Mouse (Mus musculus) midbrain, embryonic 13.5 days (tissue): ENCODE results near the gene Gm4924. TPM values are rescaled to one million over a fixed set of nuclear protein-coding genes. Genes with fewer than 3 reads are reported as not detected.

Experiments used
- ATAC-seq: fragments of 200-750 bp; cut with Nextera tagmentation; 2 replicates; pipeline ENCODE4 v1.8.0; 2017; ENCODE audit warnings: mild to moderate bottlenecking, moderate TSS enrichment, moderate library complexity
- H3K27ac ChIP-seq: fragments of 300-500 bp; sonication (generic); 2 replicates; pipeline ENCODE4 v1.5.1; 2015; ENCODE audit warnings: inconsistent platforms, mild to moderate bottlenecking, moderate library complexity
- H3K27me3 ChIP-seq: fragments of 300-500 bp; sonication (generic); 2 replicates; pipeline ENCODE4 v1.6.1; 2015; ENCODE audit warnings: mild to moderate bottlenecking, inconsistent platforms
- H3K36me3 ChIP-seq: fragments of 300-500 bp; sonication (generic); 2 replicates; pipeline ENCODE4 v1.6.1; 2015; ENCODE audit warnings: mild to moderate bottlenecking, inconsistent platforms
- H3K4me1 ChIP-seq: fragments of 300-500 bp; sonication (generic); replicated peaks from 2 replicates; pipeline ENCODE4 v1.6.1; 2015; ENCODE audit warnings: inconsistent platforms
- H3K4me2 ChIP-seq: fragments of 300-500 bp; sonication (generic); replicated peaks from 2 replicates; pipeline ENCODE4 v1.6.1; 2015; ENCODE audit warnings: moderate library complexity, mild to moderate bottlenecking, inconsistent platforms
- H3K4me3 ChIP-seq: fragments of 300-500 bp; sonication (generic); replicated peaks from 2 replicates; pipeline ENCODE4 v1.5.1; 2015; ENCODE audit warnings: mild to moderate bottlenecking, inconsistent platforms
- H3K9ac ChIP-seq: fragments of 300-500 bp; sonication (generic); replicated peaks from 2 replicates; pipeline ENCODE4 v1.6.1; 2015; ENCODE audit warnings: mild to moderate bottlenecking, inconsistent platforms
- H3K9me3 ChIP-seq: fragments of 300-500 bp; sonication (generic); 2 replicates; pipeline ENCODE4 v1.6.1; 2016; ENCODE audit warnings: mild to moderate bottlenecking, inconsistent platforms
- WGBS: fragments of 180-500 bp; shearing (Covaris S2); methylation state at CpG from one replicate; pipeline ENCODE4 v1.1.7; 2015; 5-methylcytosine and 5-hydroxymethylcytosine counted together
- polyA plus RNA-seq: library from polyadenylated mRNA; unstranded; fragments of >200 nt; fragmentation: Nextera tagmentation; extraction: Ambion mirVana; gene quantifications from 2 replicates; pipeline ENCODE4 v1.2.1, GENCODE M21; 2015

The Gm4924 gene
- 20.2 and 20.3 TPM in 2 replicates for polyA plus RNA-seq

DNA sequence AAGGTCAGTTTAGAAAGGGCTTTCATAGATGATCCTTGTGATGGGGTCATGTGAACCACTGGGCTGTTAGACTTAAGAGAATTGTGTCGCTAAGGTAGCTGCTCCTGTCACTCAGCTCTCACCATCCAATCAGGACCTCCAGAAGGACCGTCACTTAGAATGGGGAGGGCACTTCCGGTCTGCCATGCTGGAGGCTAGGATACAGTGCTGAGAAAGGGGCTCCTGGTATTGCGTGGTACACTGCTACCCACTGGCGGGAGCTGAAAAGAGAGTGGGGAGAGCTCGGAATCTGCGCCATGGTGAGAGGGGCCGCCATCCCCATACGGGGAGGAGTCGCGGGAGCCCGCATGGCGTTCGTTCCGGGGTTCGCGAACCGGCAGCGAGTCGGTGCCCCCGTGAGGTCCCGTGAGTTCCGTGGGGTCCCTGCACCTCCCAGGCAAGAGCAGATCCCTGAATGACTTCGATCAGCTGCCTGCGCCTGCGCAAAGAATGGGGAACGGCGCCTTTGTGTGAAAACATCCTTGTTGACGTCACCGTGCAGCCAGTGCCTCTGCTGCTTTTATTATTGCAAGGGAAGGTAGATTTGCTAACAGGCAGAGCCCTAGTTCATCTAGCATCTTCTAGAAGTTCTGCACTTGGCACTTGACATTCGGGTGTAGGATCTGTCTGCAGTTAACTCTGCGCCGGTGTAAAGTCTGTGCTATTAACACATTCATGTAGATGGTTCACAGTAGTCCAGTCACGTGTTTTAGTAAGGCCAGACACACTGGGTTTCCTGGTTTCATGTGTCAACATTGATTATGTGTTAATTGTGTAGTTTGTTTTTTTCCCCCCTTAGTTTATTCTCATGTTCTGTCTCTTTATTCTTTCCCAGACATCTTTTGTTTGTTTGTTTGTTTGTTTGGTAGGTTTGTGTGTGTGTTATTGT lies at the start of gene Gm4924:
Gene Gm4924, plus strand, starts transcription at position 173 of the 928 bp plus-strand sequence.
- peak within 1 kb of the TSS; percentile 81 for H3K9ac ChIP-seq
- 0 out of 2 replicates have a peak, but pooled peaks cover 4% of the 10 kb centered on the region for H3K27me3 ChIP-seq
- H3K27ac ChIP-seq, result peak within 1 kb of the TSS; percentile 98
- H3K4me1 ChIP-seq, result no peaks in the 10 kb centered on the region
- WGBS, result 5% methylated on average over 34 of the region's 34 CpGs
- ATAC-seq, result peak; percentile 100
- peak within 1 kb of the TSS; percentile 58 for H3K4me3 ChIP-seq
- peaks cover 18% of the 10 kb centered on the region for H3K36me3 ChIP-seq
- H3K9me3 ChIP-seq, result peaks cover 24% of the 10 kb centered on the region
- peak within 1 kb of the TSS; percentile 53 for H3K4me2 ChIP-seq

DNA sequence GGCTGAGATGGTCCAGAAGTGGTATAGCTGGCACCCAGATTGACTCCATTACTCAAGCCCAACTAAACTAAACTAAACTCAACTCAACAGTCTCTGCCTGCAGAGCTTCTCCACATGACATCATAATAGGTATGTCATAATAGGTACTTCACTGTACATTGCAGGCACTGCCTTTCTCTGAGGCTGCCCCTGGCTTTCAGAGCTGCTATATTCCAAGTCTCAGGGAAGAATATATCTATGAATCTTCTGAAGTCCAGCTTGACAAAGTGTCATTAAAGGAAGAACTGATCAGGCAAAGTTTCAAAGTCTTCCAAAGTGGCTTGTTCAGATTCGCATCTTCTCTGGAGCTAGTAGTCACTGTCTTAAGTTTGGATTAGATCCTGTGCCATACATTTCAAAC lies 37.6 kb upstream of the Gm4924 start, which contains the start of gene 4932415D10Rik:
Gene 4932415D10Rik, minus strand, starts transcription at position 101 of the 400 bp plus-strand sequence.
- H3K9ac ChIP-seq, result no peak within 1 kb of the TSS
- no peak within 1 kb of the TSS for H3K4me2 ChIP-seq
- no peaks in the 10 kb centered on the region for H3K27me3 ChIP-seq
- H3K4me1 ChIP-seq, result no peaks in the 10 kb centered on the region
- H3K9me3 ChIP-seq, result peaks cover 19% of the 10 kb centered on the region; the same call in 1 of the 2 replicates
- no peaks in the 10 kb centered on the region for H3K36me3 ChIP-seq
- ATAC-seq, result no peak
- 88% methylated on average over 1 of the region's 1 CpGs for WGBS
- H3K27ac ChIP-seq, result no peak within 1 kb of the TSS
- no peak within 1 kb of the TSS for H3K4me3 ChIP-seq

- H3K36me3 ChIP-seq, result no peaks in the 10 kb centered on the region
- 60% methylated on average over 3 of the region's 3 CpGs for WGBS
- no peaks in the 10 kb centered on the region for H3K4me1 ChIP-seq
- no peak overlapping the region for H3K9ac ChIP-seq
- no peak overlapping the region for H3K27ac ChIP-seq
- no peaks in the 10 kb centered on the region for H3K27me3 ChIP-seq
- H3K4me2 ChIP-seq, result no peak overlapping the region
- peaks cover 19% of the 10 kb centered on the region; the same call in 1 of the 2 replicates for H3K9me3 ChIP-seq
- ATAC-seq, result no peak
- no peak overlapping the region for H3K4me3 ChIP-seq
These were observed 33.9 kb upstream of the Gm4924 start for GRCm38 (mm10) chr10:82320134-82320533.

GRCm38 (mm10) chr10:82329826-82330225 lies 24.2 kb upstream of the Gm4924 start:
- Histone ChIP-seq H3K4me3 (no peak overlapping the region), H3K36me3 (no peaks in the 10 kb centered on the region), H3K27ac (no peak overlapping the region), H3K9ac (no peak overlapping the region), H3K4me2 (no peak overlapping the region), H3K9me3 (peaks cover 8% of the 10 kb centered on the region; the same call in 1 of the 2 replicates), H3K27me3 (no peaks in the 10 kb centered on the region), H3K4me1 (no peaks in the 10 kb centered on the region)
- 80% methylated on average over 5 of the region's 5 CpGs for WGBS
- no peak for ATAC-seq

DNA sequence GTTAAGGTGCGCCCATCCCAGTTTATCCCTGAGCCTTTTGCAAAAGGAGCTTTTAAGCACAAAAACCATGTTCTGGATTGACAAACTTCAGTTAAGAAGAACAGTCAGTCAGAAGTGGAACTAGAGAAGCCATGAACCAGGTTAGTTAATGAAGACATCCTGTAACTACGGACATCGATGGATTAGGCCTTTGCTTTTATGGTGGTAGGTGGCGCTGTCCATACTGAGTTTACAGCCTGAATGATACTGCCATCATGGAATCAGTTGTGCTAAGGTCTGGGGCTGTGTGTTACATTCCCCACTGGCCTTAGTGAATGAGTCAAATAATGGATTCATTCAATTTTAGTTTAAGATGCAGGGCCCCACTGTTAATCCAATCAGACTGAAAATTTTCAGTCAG lies 1.3 kb downstream of the Gm4924 start:
- H3K4me3 ChIP-seq, result peak overlapping the region; percentile 58; the same call in 1 of the 2 replicates

GRCm38 (mm10) chr10:82361911-82362310 lies 7.9 kb downstream of the Gm4924 start:
- 92% methylated on average over 9 of the region's 9 CpGs for WGBS
- H3K4me1 ChIP-seq, result no peaks in the 10 kb centered on the region
- no peak for ATAC-seq
- no peak overlapping the region for H3K27ac ChIP-seq
- peaks cover 60% of the 10 kb centered on the region for H3K9me3 ChIP-seq
- H3K27me3 ChIP-seq, result no peaks in the 10 kb centered on the region
- no peak overlapping the region for H3K4me2 ChIP-seq
- no peak overlapping the region for H3K4me3 ChIP-seq
- H3K36me3 ChIP-seq, result peaks cover 51% of the 10 kb centered on the region
- H3K9ac ChIP-seq, result no peak overlapping the region

More for the DNA sequence above, 1.3 kb downstream of the Gm4924 start:
- H3K4me2 ChIP-seq, result peak overlapping the region; percentile 53; the same call in 1 of the 2 replicates
- no peak overlapping the region for H3K27ac ChIP-seq
- H3K36me3 ChIP-seq, result peaks cover 23% of the 10 kb centered on the region
- no peak overlapping the region for H3K9ac ChIP-seq
- H3K9me3 ChIP-seq, result peaks cover 30% of the 10 kb centered on the region
- 0 out of 2 replicates have a peak, but pooled peaks cover 4% of the 10 kb centered on the region for H3K27me3 ChIP-seq
- WGBS, result 98% methylated on average over 4 of the region's 4 CpGs
- no peak for ATAC-seq
- H3K4me1 ChIP-seq, result no peaks in the 10 kb centered on the region

DNA sequence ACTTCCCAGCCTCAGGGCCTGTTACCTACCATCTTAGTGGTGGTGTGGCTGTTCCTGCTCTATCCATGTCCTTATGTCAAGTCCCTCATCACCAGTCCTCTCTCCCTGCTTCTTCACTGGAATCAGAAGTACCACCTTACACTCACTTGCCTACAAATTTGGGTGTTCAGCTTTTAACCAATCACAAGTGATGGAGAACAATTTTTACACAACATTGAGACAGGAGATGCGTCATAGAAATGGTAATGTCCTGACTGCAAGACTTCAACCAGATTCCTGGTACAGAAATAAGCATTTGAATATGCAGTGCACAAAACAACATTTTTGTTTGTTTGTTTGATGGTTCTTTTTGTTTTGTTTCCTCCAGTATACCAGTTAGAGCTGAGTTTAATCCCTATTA lies 28.9 kb downstream of the Gm4924 start:
- no peak overlapping the region for H3K9ac ChIP-seq
- 94% methylated on average over 1 of the region's 1 CpGs for WGBS
- H3K4me2 ChIP-seq, result no peak overlapping the region
- no peak overlapping the region for H3K4me3 ChIP-seq
- H3K27ac ChIP-seq, result no peak overlapping the region
- no peaks in the 10 kb centered on the region for H3K4me1 ChIP-seq
- H3K27me3 ChIP-seq, result no peaks in the 10 kb centered on the region
- H3K36me3 ChIP-seq, result peaks cover 28% of the 10 kb centered on the region
- H3K9me3 ChIP-seq, result peaks cover 49% of the 10 kb centered on the region
- no peak for ATAC-seq

- no peak overlapping the region for H3K27ac ChIP-seq
- H3K4me1 ChIP-seq, result no peaks in the 10 kb centered on the region
- 87% methylated on average over 1 of the region's 1 CpGs for WGBS
- no peak overlapping the region for H3K9ac ChIP-seq
- H3K27me3 ChIP-seq, result no peaks in the 10 kb centered on the region
- ATAC-seq, result no peak
- peaks cover 34% of the 10 kb centered on the region for H3K9me3 ChIP-seq
- H3K4me3 ChIP-seq, result no peak overlapping the region
- peaks cover 20% of the 10 kb centered on the region for H3K36me3 ChIP-seq
- H3K4me2 ChIP-seq, result no peak overlapping the region
These were observed 55.5 kb downstream of the Gm4924 start for GRCm38 (mm10) chr10:82409511-82409910.

GRCm38 (mm10) chr10:82423631-82424030 lies 69.6 kb downstream of the Gm4924 start:
- Histone ChIP-seq H3K9me3 (peaks cover 26% of the 10 kb centered on the region; the same call in 1 of the 2 replicates), H3K4me2 (no peak overlapping the region), H3K36me3 (no peaks in the 10 kb centered on the region), H3K4me1 (no peaks in the 10 kb centered on the region), H3K27ac (no peak overlapping the region), H3K9ac (no peak overlapping the region), H3K27me3 (no peaks in the 10 kb centered on the region), H3K4me3 (no peak overlapping the region)
- no peak for ATAC-seq

Other genes with a start within 250 kb of the Gm4924 start
- 9.8 and 11.0 TPM in 2 replicates for gene AU041133, start 226.2 kb upstream of the Gm4924 start, polyA plus RNA-seq
- 22.4 and 22.8 TPM in 2 replicates for gene Zfp938, start 113.0 kb upstream of the Gm4924 start, polyA plus RNA-seq
- not detected in 2 replicates for gene 4932415D10Rik, start 37.7 kb upstream of the Gm4924 start, polyA plus RNA-seq
- not detected in 2 replicates for gene Gm1553, start 138.4 kb downstream of the Gm4924 start, polyA plus RNA-seq